Mouse (Mus musculus) bone marrow macrophage, adult 2 months (primary cell): Measurements from ENCODE around the gene Ube2c. TPM values are rescaled to one million over a fixed set of nuclear protein-coding genes. Genes with fewer than 3 reads are reported as not detected.
A peak's percentile ranks its signal among the peaks of the same experiment; 100 is the strongest.

Experiments
- H3K27ac ChIP-seq: 2 replicates; pipeline ENCODE4 v1.5.1; 2012; ENCODE audit warnings: low read depth, low read length; ENCODE audit not compliant: insufficient read depth
- H3K4me1 ChIP-seq: 2 replicates; pipeline ENCODE4 v1.6.1; 2012; ENCODE audit warnings: low read length; ENCODE audit not compliant: control insufficient read depth, insufficient read depth
- H3K4me3 ChIP-seq: 2 replicates; pipeline ENCODE4 v1.5.1; 2012; ENCODE audit warnings: mild to moderate bottlenecking, low read length, moderate library complexity; ENCODE audit not compliant: insufficient read depth
- CTCF ChIP-seq: IDR thresholded peaks from 2 replicates; pipeline ENCODE4 v1.5.1; 2012; ENCODE audit warnings: low read depth, mild to moderate bottlenecking, low read length, moderate library complexity
- POLR2A ChIP-seq: IDR thresholded peaks from 2 replicates; pipeline ENCODE4 v1.6.1; 2012; ENCODE audit warnings: mild to moderate bottlenecking, low read depth, low read length, borderline replicate concordance
- polyA plus RNA-seq: library from polyadenylated mRNA; stranded (reverse); fragments of >200 nt; gene quantifications from 2 replicates; pipeline ENCODE4 v1.2.4, GENCODE M21; 2012; ENCODE audit not compliant: missing spikeins, insufficient read depth, insufficient read length

Ube2c gene
- polyA plus RNA-seq, 1 experiment, result 93.9 TPM

- TF ChIP-seq CTCF, result no peak
- no peak for TF ChIP-seq POLR2A
- peaks cover 21% of the 10 kb centered on the region for H3K4me1 ChIP-seq
- H3K4me3 ChIP-seq, result peak within 1 kb of the TSS; percentile 96
- peak within 1 kb of the TSS; percentile 25; the same call in 1 of the 2 replicates for H3K27ac ChIP-seq
Measured at GRCm38 (mm10) chr2:164745843-164746479, 23.7 kb upstream of the Ube2c start, which contains the start of the genes Wfdc3 and Dnttip1. TSS of gene Wfdc3 (minus strand) at chr2:164745931. TSS of gene Dnttip1 (plus strand) at chr2:164745983.

- no peak for TF ChIP-seq POLR2A
- no peak for TF ChIP-seq CTCF
- H3K4me1 ChIP-seq, result peaks cover 21% of the 10 kb centered on the region
- no peak overlapping the region for H3K27ac ChIP-seq
- peak overlapping the region; percentile 96 for H3K4me3 ChIP-seq
Measured at GRCm38 (mm10) chr2:164746693-164747092, 23.0 kb upstream of the Ube2c start.

GRCm38 (mm10) chr2:164748191-164748590 lies 21.5 kb upstream of the Ube2c start:
- peaks cover 21% of the 10 kb centered on the region for H3K4me1 ChIP-seq
- H3K27ac ChIP-seq, result peak overlapping the region; percentile 17
- no peak overlapping the region for H3K4me3 ChIP-seq
- TF ChIP-seq POLR2A (no peak), CTCF (no peak)

DNA sequence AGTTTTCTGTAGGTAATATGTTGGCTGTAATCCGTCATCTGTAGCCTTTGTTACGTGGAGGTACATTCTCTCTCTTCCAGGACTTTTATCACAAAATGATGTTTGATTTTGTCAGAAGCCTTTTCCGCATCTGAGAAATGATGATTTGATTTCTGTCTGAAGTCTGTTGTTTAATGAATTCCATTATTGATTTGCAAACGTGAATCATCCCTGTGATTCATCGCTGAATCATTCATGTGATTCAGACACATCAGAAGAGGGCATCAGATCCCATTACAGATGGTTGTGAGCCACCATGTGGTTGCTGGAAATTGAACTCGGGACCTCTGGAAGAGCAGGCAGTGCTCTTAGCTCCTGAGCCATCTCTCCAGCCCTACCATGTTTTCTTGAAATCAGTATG lies 20.7 kb upstream of the Ube2c start:
- TF ChIP-seq CTCF (no peak), POLR2A (no peak)
- H3K4me3 ChIP-seq, result no peak overlapping the region
- peak overlapping the region; percentile 17 for H3K27ac ChIP-seq
- peaks cover 21% of the 10 kb centered on the region for H3K4me1 ChIP-seq

DNA sequence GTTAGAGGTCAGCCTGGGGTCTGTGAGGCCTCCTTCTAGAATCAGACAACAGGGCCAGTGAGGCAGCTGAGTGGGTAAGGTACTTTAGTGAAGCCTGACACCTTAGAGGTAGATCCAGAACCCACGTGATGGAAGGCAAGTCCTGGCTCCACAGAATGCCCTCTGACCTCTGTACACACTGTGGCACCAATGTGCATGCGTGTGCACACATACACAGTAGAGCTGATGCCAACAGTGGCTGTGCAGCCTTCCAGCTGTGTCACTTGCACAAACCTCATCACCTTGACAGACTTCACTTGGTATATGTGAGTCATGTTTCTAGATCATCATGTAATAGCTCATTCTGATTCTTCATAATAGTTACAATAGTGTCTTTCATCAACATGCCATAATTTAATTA lies 17.2 kb upstream of the Ube2c start:
- no peak for TF ChIP-seq CTCF
- TF ChIP-seq POLR2A, result no peak
- Histone ChIP-seq H3K4me3 (no peak overlapping the region), H3K27ac (no peak overlapping the region), H3K4me1 (peaks cover 10% of the 10 kb centered on the region)

DNA sequence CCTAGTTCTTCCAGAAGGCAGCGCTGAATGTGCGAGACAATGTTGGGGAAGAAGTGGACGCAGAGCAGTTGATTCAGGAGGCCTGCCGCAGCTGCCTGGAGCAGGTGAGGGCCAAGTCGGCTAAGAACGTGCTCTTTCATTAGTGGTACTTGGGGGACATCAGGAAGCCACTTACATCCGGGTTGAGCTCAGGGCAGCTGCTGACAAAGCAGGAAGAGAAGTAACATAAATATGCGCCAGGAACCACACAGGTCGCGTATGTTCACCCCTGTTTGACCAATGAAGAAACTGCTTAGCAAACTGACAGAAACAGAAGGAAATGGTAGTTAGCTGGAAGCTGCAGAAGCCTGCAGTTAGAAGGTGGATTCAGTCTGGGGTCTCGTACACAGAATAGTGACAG lies 15.6 kb upstream of the Ube2c start:
- no peak overlapping the region for H3K4me3 ChIP-seq
- H3K27ac ChIP-seq, result no peak overlapping the region
- TF ChIP-seq POLR2A (no peak), CTCF (no peak)
- peaks cover 2% of the 10 kb centered on the region for H3K4me1 ChIP-seq

DNA sequence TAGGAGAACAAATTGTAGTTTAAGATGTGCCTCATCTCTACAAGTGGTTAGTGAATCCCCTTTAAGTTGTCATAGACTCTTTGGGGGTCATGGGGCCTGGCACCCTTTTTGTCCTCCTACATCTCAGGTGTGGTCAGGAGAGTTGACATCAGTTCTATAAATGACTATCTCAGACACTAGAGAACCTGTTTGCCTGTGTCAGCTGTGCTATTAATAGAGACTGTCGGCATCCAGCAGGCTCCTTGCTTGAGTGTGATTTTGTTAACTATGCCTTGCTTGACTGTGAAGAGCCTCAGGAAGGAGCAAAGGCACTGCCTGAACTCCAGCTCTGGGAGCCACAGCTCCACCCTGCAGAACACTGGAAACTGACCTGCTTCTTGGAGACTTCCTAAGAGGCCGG lies 14.9 kb upstream of the Ube2c start:
- Histone ChIP-seq H3K4me3 (no peak overlapping the region), H3K27ac (no peak overlapping the region), H3K4me1 (peaks cover 8% of the 10 kb centered on the region)
- no peak for TF ChIP-seq CTCF
- TF ChIP-seq POLR2A, result no peak

DNA sequence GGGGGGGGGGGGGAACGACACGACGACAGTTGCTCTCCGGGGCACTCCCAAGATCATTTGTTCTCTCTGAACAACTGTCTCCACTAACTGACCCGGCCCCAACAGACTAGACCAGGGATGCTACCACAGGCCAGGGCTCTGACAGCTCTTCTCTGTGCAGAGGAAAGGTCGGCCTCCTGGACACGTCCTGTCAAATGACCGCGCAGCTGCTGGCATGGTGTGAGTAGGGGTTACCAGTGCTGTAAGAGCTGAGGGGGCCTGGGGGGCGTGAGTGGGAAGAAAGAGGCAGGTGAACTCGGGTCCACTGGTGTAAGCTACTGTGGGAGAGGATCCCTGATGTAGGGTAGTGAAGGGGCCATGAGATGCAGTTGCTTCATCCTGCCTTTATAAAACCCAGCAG lies 11.9 kb upstream of the Ube2c start:
- Histone ChIP-seq H3K4me3 (no peak overlapping the region), H3K27ac (no peak overlapping the region), H3K4me1 (peaks cover 18% of the 10 kb centered on the region)
- no peak for TF ChIP-seq POLR2A

DNA sequence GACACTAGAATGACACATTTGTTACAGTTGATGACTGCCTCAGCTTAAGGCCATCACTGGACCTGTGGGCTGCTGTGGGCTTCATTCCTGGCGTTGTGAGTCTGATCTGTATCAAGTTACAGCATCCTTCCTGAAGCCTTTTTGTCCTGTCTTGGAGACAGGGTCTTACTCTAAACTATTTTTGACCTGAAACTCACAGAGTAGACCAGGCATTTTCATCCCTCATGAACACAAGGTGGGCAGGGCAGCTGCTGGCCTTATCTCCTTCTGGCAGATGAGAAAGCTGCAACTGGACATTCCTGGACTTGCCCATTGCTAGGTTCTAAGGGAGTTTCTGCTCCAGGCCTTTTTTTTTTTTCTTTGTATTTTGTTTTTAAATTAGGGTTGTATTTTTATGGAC lies 11.0 kb upstream of the Ube2c start:
- Histone ChIP-seq H3K27ac (no peak overlapping the region), H3K4me1 (peaks cover 22% of the 10 kb centered on the region), H3K4me3 (no peak overlapping the region)
- no peak for TF ChIP-seq CTCF
- TF ChIP-seq POLR2A, result no peak

- Histone ChIP-seq H3K4me3 (no peak overlapping the region), H3K27ac (peak overlapping the region; percentile 77), H3K4me1 (peaks cover 27% of the 10 kb centered on the region)
- TF ChIP-seq POLR2A (no peak), CTCF (no peak)
Measured at GRCm38 (mm10) chr2:164760059-164760833, 9.5 kb upstream of the Ube2c start.
